Mouse (Mus musculus): Measurements from ENCODE around the gene Lgals7. TPM values are rescaled to one million over a fixed set of nuclear protein-coding genes. Genes with fewer than 3 reads are reported as not detected.
A peak's percentile ranks its signal among the peaks of the same experiment; 100 is the strongest.
"Not testable (repeated sequence)": the region's sequence is repeated elsewhere in the genome, so short reads cannot be mapped to it uniquely, and the experiment has no call there.

Lgals7 gene
- polyA plus RNA-seq, 1 experiment from 2014 or later, result 0.34 TPM

GRCm38 (mm10) chr7:28877155-28877554, 13.5 kb downstream of the Lgals7 start:
- ATAC-seq (peak; percentile 56; the same call in 1 of the 2 replicates), DNase-seq (no peak)
- no peak for TF ChIP-seq EP300 (IDR thresholded peaks at IDR 0.05; ENCODE audit: low read depth)
- TF ChIP-seq CTCF (IDR thresholded peaks at IDR 0.05; ENCODE audit: low read depth), result no peak
- H3K4me1 ChIP-seq (ENCODE audit: insufficient read depth), result no peaks in the 10 kb centered on the region
- 50% methylated on average over 7 of the region's 7 CpGs for WGBS (ENCODE audit: insufficient replicate concordance)
- no peak overlapping the region for H3K9ac ChIP-seq (replicated peaks)
- H3K27ac ChIP-seq (ENCODE audit: low read depth), result peak overlapping the region; percentile 12; the same call in 1 of the 2 replicates
- H3K27me3 ChIP-seq (ENCODE audit: insufficient read depth, low read length), result no peaks in the 10 kb centered on the region
- H3K4me3 ChIP-seq (ENCODE audit: low read depth, low read length), result no peak overlapping the region
- no peaks in the 10 kb centered on the region for H3K9me3 ChIP-seq (ENCODE audit: low read length)
- H3K4me2 ChIP-seq (ENCODE audit: low read depth, low read length), result 0 out of 2 replicates have a peak overlapping the region, but pooled peaks have one; percentile 3
- H3K36me3 ChIP-seq (replicated peaks; ENCODE audit: insufficient read depth, low read length), result no peaks in the 10 kb centered on the region

- Histone ChIP-seq H3K27me3 (ENCODE audit: insufficient read depth, low read length) (no peaks in the 10 kb centered on the region), H3K4me2 (ENCODE audit: low read depth, low read length) (no peak overlapping the region), H3K4me3 (ENCODE audit: low read depth, low read length) (no peak overlapping the region), H3K36me3 (replicated peaks; ENCODE audit: insufficient read depth, low read length) (no peaks in the 10 kb centered on the region), H3K9ac (replicated peaks) (no peak overlapping the region), H3K9me3 (ENCODE audit: low read length) (no peaks in the 10 kb centered on the region), H3K27ac (ENCODE audit: low read depth) (no peak overlapping the region), H3K4me1 (ENCODE audit: insufficient read depth) (no peaks in the 10 kb centered on the region)
- no peak for TF ChIP-seq CTCF (IDR thresholded peaks at IDR 0.05; ENCODE audit: low read depth)
- no peak for TF ChIP-seq EP300 (IDR thresholded peaks at IDR 0.05; ENCODE audit: low read depth)
- WGBS (ENCODE audit: insufficient replicate concordance), result 86% methylated on average over 4 of the region's 4 CpGs
- no peak for DNase-seq
- no peak for ATAC-seq
These were observed 14.2 kb downstream of the Lgals7 start for GRCm38 (mm10) chr7:28877856-28878255.

- Histone ChIP-seq H3K27ac (ENCODE audit: low read depth) (no peak overlapping the region), H3K36me3 (replicated peaks; ENCODE audit: insufficient read depth, low read length) (no peaks in the 10 kb centered on the region), H3K4me2 (ENCODE audit: low read depth, low read length) (no peak overlapping the region), H3K27me3 (ENCODE audit: insufficient read depth, low read length) (no peaks in the 10 kb centered on the region), H3K9me3 (ENCODE audit: low read length) (no peaks in the 10 kb centered on the region), H3K9ac (replicated peaks) (no peak overlapping the region), H3K4me1 (ENCODE audit: insufficient read depth) (no peaks in the 10 kb centered on the region), H3K4me3 (ENCODE audit: low read depth, low read length) (no peak overlapping the region)
- 72% methylated on average over 7 of the region's 7 CpGs for WGBS (ENCODE audit: insufficient replicate concordance)
- TF ChIP-seq EP300 (IDR thresholded peaks at IDR 0.05; ENCODE audit: low read depth), result no peak
- no peak for TF ChIP-seq CTCF (IDR thresholded peaks at IDR 0.05; ENCODE audit: low read depth)
- ATAC-seq, result 0 out of 2 replicates have a peak, but pooled peaks have one; percentile 21
- DNase-seq, result no peak
These were observed 16.0 kb downstream of the Lgals7 start for GRCm38 (mm10) chr7:28879606-28880005.

- Histone ChIP-seq H3K27me3 (ENCODE audit: insufficient read depth, low read length) (no peaks in the 10 kb centered on the region), H3K9ac (replicated peaks) (no peak overlapping the region), H3K4me1 (ENCODE audit: insufficient read depth) (no peaks in the 10 kb centered on the region), H3K9me3 (ENCODE audit: low read length) (no peaks in the 10 kb centered on the region), H3K4me2 (ENCODE audit: low read depth, low read length) (no peak overlapping the region), H3K4me3 (ENCODE audit: low read depth, low read length) (no peak overlapping the region), H3K36me3 (replicated peaks; ENCODE audit: insufficient read depth, low read length) (no peaks in the 10 kb centered on the region), H3K27ac (ENCODE audit: low read depth) (no peak overlapping the region)
- WGBS (ENCODE audit: insufficient replicate concordance), result 79% methylated on average over 10 of the region's 10 CpGs
- no peak for ATAC-seq
- no peak for TF ChIP-seq EP300 (IDR thresholded peaks at IDR 0.05; ENCODE audit: low read depth)
- TF ChIP-seq CTCF (IDR thresholded peaks at IDR 0.05; ENCODE audit: low read depth), result no peak
- no peak for DNase-seq
These were observed 16.9 kb downstream of the Lgals7 start for GRCm38 (mm10) chr7:28880554-28880953.

GRCm38 (mm10) chr7:28881199-28881598, 17.5 kb downstream of the Lgals7 start, which contains the start of gene Capn12:
TSS of gene Capn12 (plus strand) at chr7:28881422.
- ATAC-seq (no peak), DNase-seq (no peak)
- Histone ChIP-seq H3K9ac (replicated peaks) (no peak within 1 kb of the TSS), H3K27ac (ENCODE audit: low read depth) (no peak within 1 kb of the TSS), H3K9me3 (ENCODE audit: low read length) (no peaks in the 10 kb centered on the region), H3K4me1 (ENCODE audit: insufficient read depth) (no peaks in the 10 kb centered on the region), H3K4me2 (ENCODE audit: low read depth, low read length) (no peak within 1 kb of the TSS), H3K4me3 (ENCODE audit: low read depth, low read length) (no peak within 1 kb of the TSS), H3K27me3 (ENCODE audit: insufficient read depth, low read length) (no peaks in the 10 kb centered on the region), H3K36me3 (replicated peaks; ENCODE audit: insufficient read depth, low read length) (no peaks in the 10 kb centered on the region)
- WGBS (ENCODE audit: insufficient replicate concordance), result 45% methylated on average over 13 of the region's 13 CpGs
- TF ChIP-seq EP300 (IDR thresholded peaks at IDR 0.05; ENCODE audit: low read depth), result no peak
- TF ChIP-seq CTCF (IDR thresholded peaks at IDR 0.05; ENCODE audit: low read depth), result no peak

- no peak for ATAC-seq
- no peak overlapping the region for H3K27ac ChIP-seq (ENCODE audit: low read depth)
- H3K4me2 ChIP-seq (ENCODE audit: low read depth, low read length), result no peak overlapping the region
- DNase-seq, result no peak
- no peaks in the 10 kb centered on the region for H3K9me3 ChIP-seq (ENCODE audit: low read length)
- WGBS (ENCODE audit: insufficient replicate concordance), result 74% methylated on average over 11 of the region's 11 CpGs
- H3K9ac ChIP-seq (replicated peaks), result no peak overlapping the region
- H3K36me3 ChIP-seq (replicated peaks; ENCODE audit: insufficient read depth, low read length), result no peaks in the 10 kb centered on the region
- peaks cover 9% of the 10 kb centered on the region for H3K27me3 ChIP-seq (ENCODE audit: insufficient read depth, low read length)
- TF ChIP-seq EP300 (IDR thresholded peaks at IDR 0.05; ENCODE audit: low read depth) (no peak), CTCF (IDR thresholded peaks at IDR 0.05; ENCODE audit: low read depth) (no peak)
- no peaks in the 10 kb centered on the region for H3K4me1 ChIP-seq (ENCODE audit: insufficient read depth)
- H3K4me3 ChIP-seq (ENCODE audit: low read depth, low read length), result no peak overlapping the region
These were observed 19.4 kb downstream of the Lgals7 start for GRCm38 (mm10) chr7:28883039-28883438.

- 84% methylated on average over 3 of the region's 4 CpGs for WGBS (ENCODE audit: insufficient replicate concordance)
- not testable (repeated sequence) for H3K9me3 ChIP-seq (ENCODE audit: low read length); H3K9ac ChIP-seq (replicated peaks); ATAC-seq; H3K4me1 ChIP-seq (ENCODE audit: insufficient read depth); H3K27ac ChIP-seq (ENCODE audit: low read depth); DNase-seq; H3K4me2 ChIP-seq (ENCODE audit: low read depth, low read length); H3K36me3 ChIP-seq (replicated peaks; ENCODE audit: insufficient read depth, low read length); H3K4me3 ChIP-seq (ENCODE audit: low read depth, low read length)
- H3K27me3 ChIP-seq (ENCODE audit: insufficient read depth, low read length), result peaks cover 14% of the 10 kb centered on the region
These were observed 20.1 kb downstream of the Lgals7 start for GRCm38 (mm10) chr7:28883704-28884103.
